In genomic region chr5:136171363-136172341, GRCm38 (mm10) we compare ENCODE assay signal across 7 mouse cellular contexts. TPM values are rescaled to one million over a fixed set of nuclear protein-coding genes. Genes with fewer than 3 reads are reported as not detected.
DNase-seq lines count a peak whose midpoint lies in the region; ATAC-seq and TF ChIP-seq lines count a peak whose summit lies in the region.

No protein-coding gene starts in this region.

- TF ChIP-seq EP300 in liver, postnatal 0 days (IDR thresholded peaks at IDR 0.05; ENCODE audit: low read depth): no peak; the same call in 1 of the 2 replicates

- H3K27ac ChIP-seq in hindbrain, embryonic 15.5 days (replicated peaks): peak overlapping the region; percentile 83
- H3K27ac ChIP-seq in liver, postnatal 0 days (ENCODE audit: low read depth): peak overlapping the region; percentile 85

- no peaks in the 10 kb centered on the region for H3K27me3 ChIP-seq in hindbrain, embryonic 15.5 days
- no peaks in the 10 kb centered on the region for H3K27me3 ChIP-seq in liver, postnatal 0 days (ENCODE audit: insufficient read depth, low read length)

- 37% methylated on average over 17 of the region's 17 CpGs for WGBS in hindbrain, embryonic 15.5 days
- WGBS in liver, postnatal 0 days (ENCODE audit: insufficient replicate concordance): 14% methylated on average over 17 of the region's 17 CpGs

- H3K4me1 ChIP-seq in hindbrain, embryonic 15.5 days (replicated peaks): peaks cover 37% of the 10 kb centered on the region
- H3K4me1 ChIP-seq in liver, postnatal 0 days (ENCODE audit: insufficient read depth): peaks cover 29% of the 10 kb centered on the region

- no peak for TF ChIP-seq CTCF in liver, postnatal 0 days (IDR thresholded peaks at IDR 0.05; ENCODE audit: low read depth)

- peaks cover 5% of the 10 kb centered on the region; the same call in 1 of the 2 replicates for H3K36me3 ChIP-seq in hindbrain, embryonic 15.5 days
- H3K36me3 ChIP-seq in liver, postnatal 0 days (replicated peaks; ENCODE audit: insufficient read depth, low read length): peaks cover 7% of the 10 kb centered on the region; the same call in 1 of the 2 replicates

- H3K9ac ChIP-seq in hindbrain, embryonic 15.5 days: peak overlapping the region; percentile 75; the same call in 1 of the 2 replicates
- H3K9ac ChIP-seq in liver, postnatal 0 days (replicated peaks): peak overlapping the region; percentile 64

- no peaks in the 10 kb centered on the region for H3K9me3 ChIP-seq in hindbrain, embryonic 15.5 days
- no peaks in the 10 kb centered on the region for H3K9me3 ChIP-seq in liver, postnatal 0 days (ENCODE audit: low read length)

- ATAC-seq in hindbrain, embryonic 15.5 days (ENCODE audit: low FRiP score, low read depth): no peak
- peak; percentile 43 for ATAC-seq in liver, postnatal 0 days
- peak; percentile 32; the same call in 1 of the 2 replicates for ATAC-seq in neutrophil, adult 5-6 weeks (ENCODE audit: extremely low read depth, insufficient number of reproducible peaks, low FRiP score, poor library complexity, severe bottlenecking)

- H3K4me2 ChIP-seq in hindbrain, embryonic 15.5 days: peak overlapping the region; percentile 69
- H3K4me2 ChIP-seq in liver, postnatal 0 days (ENCODE audit: low read depth, low read length): peak overlapping the region; percentile 71

- DNase-seq in urinary bladder, postnatal 14 days (ENCODE audit: low spot score): peak; percentile 31
- no peak for DNase-seq in urinary bladder, postnatal 4 days (ENCODE audit: low spot score in 2 of 2)
- peak; percentile 44 for DNase-seq in c-Kit-positive CD71-negative TER-119-negative erythroid progenitor cells, embryonic 14.5 days (ENCODE audit: low read depth)
- DNase-seq in liver, postnatal 0 days: peak; percentile 39
- DNase-seq in right cerebral cortex, postnatal 10 days (ENCODE audit: low spot score in 2 of 2): no peak

- H3K4me3 ChIP-seq in hindbrain, embryonic 15.5 days: peak overlapping the region; percentile 65
- peak overlapping the region; percentile 54 for H3K4me3 ChIP-seq in liver, postnatal 0 days (ENCODE audit: low read depth, low read length)

RNA-seq across cellular contexts. Expression of gene Orai2, which starts 1.1 kb away (rescaled TPM):
- 40.9 and 47.9 TPM in 2 replicates for polyA plus RNA-seq in hindbrain, embryonic 15.5 days (2015; fragmentation: Nextera tagmentation; extraction: Ambion mirVana)
- polyA plus RNA-seq in liver, postnatal 0 days (2015; fragmentation: Nextera tagmentation; extraction: Ambion mirVana): 4.4 and 4.5 TPM in 2 replicates
- total RNA-seq in neutrophil, adult 5-6 weeks (2017): 92.9 and 95.5 TPM in 2 replicates

RNA-seq across cellular contexts. Expression of gene Prkrip1, which starts 27.1 kb away (rescaled TPM):
- 60.6 and 61.2 TPM in 2 replicates for polyA plus RNA-seq in hindbrain, embryonic 15.5 days (2015; fragmentation: Nextera tagmentation; extraction: Ambion mirVana)
- polyA plus RNA-seq in liver, postnatal 0 days (2015; fragmentation: Nextera tagmentation; extraction: Ambion mirVana): 19.6 and 19.9 TPM in 2 replicates
- total RNA-seq in neutrophil, adult 5-6 weeks (2017): 25.3 and 29.0 TPM in 2 replicates

RNA-seq across cellular contexts. Expression of gene Alkbh4, which starts 35.7 kb away (rescaled TPM):
- polyA plus RNA-seq in hindbrain, embryonic 15.5 days (2015; fragmentation: Nextera tagmentation; extraction: Ambion mirVana): 18.8 and 22.0 TPM in 2 replicates
- polyA plus RNA-seq in liver, postnatal 0 days (2015; fragmentation: Nextera tagmentation; extraction: Ambion mirVana): 8.8 and 9.2 TPM in 2 replicates
- total RNA-seq in neutrophil, adult 5-6 weeks (2017): 3.7 and 7.9 TPM in 2 replicates

RNA-seq across cellular contexts. Expression of gene Lrwd1, which starts 35.8 kb away (rescaled TPM):
- polyA plus RNA-seq in hindbrain, embryonic 15.5 days (2015; fragmentation: Nextera tagmentation; extraction: Ambion mirVana): 24.6 and 25.9 TPM in 2 replicates
- polyA plus RNA-seq in liver, postnatal 0 days (2015; fragmentation: Nextera tagmentation; extraction: Ambion mirVana): 13.7 and 16.5 TPM in 2 replicates
- 32.9 and 34.4 TPM in 2 replicates for total RNA-seq in neutrophil, adult 5-6 weeks (2017)

RNA-seq across cellular contexts. Expression of gene Polr2j, which starts 55.2 kb away (rescaled TPM):
- 206 and 213 TPM in 2 replicates for polyA plus RNA-seq in hindbrain, embryonic 15.5 days (2015; fragmentation: Nextera tagmentation; extraction: Ambion mirVana)
- polyA plus RNA-seq in liver, postnatal 0 days (2015; fragmentation: Nextera tagmentation; extraction: Ambion mirVana): 99.8 and 112 TPM in 2 replicates
- 47.6 and 55.0 TPM in 2 replicates for total RNA-seq in neutrophil, adult 5-6 weeks (2017)

Comparison
In these comparisons a context has a peak if more than half of its experiments do, and no peak if none do; other contexts are left out.
1. DNase-seq: peak in urinary bladder, postnatal 14 days (single experiment), c-Kit-positive CD71-negative TER-119-negative erythroid progenitor cells, embryonic 14.5 days (single experiment) and liver, postnatal 0 days (single experiment); none in urinary bladder, postnatal 4 days (0 of 2) and right cerebral cortex, postnatal 10 days (0 of 2).